Mouse (Mus musculus): ENCODE data around the gene Nmd3. TPM values are rescaled to one million over a fixed set of nuclear protein-coding genes. Genes with fewer than 3 reads are reported as not detected.
A peak's percentile ranks its signal among the peaks of the same experiment; 100 is the strongest.

Nmd3 gene
- polyA plus RNA-seq, 1 experiment from 2014 or later = 130 TPM

- ATAC-seq (replicated peaks; ENCODE audit: low FRiP score, low read depth) (no peak), DNase-seq (ENCODE audit: low spot score) (no peak)
- H3K4me1 ChIP-seq (replicated peaks; ENCODE audit: insufficient read depth, low read length) = no peaks in the 10 kb centered on the region
Measured at GRCm38 (mm10) chr3:69702421-69702820, 19.4 kb upstream of the Nmd3 start.

GRCm38 (mm10) chr3:69709043-69709929 is 12.5 kb upstream of the Nmd3 start:
- Histone ChIP-seq H3K9me3 (replicated peaks; ENCODE audit: low read length) (no peaks in the 10 kb centered on the region), H3K4me3 (replicated peaks; ENCODE audit: low read depth, low read length) (no peak overlapping the region), H3K27me3 (ENCODE audit: insufficient read depth, low read length) (no peaks in the 10 kb centered on the region), H3K36me3 (ENCODE audit: insufficient read depth, low read length) (no peaks in the 10 kb centered on the region), H3K27ac (no peak overlapping the region), H3K9ac (ENCODE audit: low read depth, low read length) (no peak overlapping the region), H3K4me1 (replicated peaks; ENCODE audit: insufficient read depth, low read length) (no peaks in the 10 kb centered on the region), H3K4me2 (ENCODE audit: low read length) (no peak overlapping the region)
- no peak for DNase-seq (ENCODE audit: low spot score)
- no peak; the same call in 1 of the 2 replicates for ATAC-seq (replicated peaks; ENCODE audit: low FRiP score, low read depth)
- WGBS = 55% methylated on average over 12 of the region's 12 CpGs
- no peak for TF ChIP-seq CTCF (IDR thresholded peaks at IDR 0.05; ENCODE audit: low read depth)

More at GRCm38 (mm10) chr3:69702421-69702820, 19.4 kb upstream of the Nmd3 start:
- Histone ChIP-seq H3K4me3 (replicated peaks; ENCODE audit: low read depth, low read length) (no peak overlapping the region), H3K9me3 (replicated peaks; ENCODE audit: low read length) (no peaks in the 10 kb centered on the region), H3K27ac (no peak overlapping the region), H3K27me3 (ENCODE audit: insufficient read depth, low read length) (no peaks in the 10 kb centered on the region), H3K4me2 (ENCODE audit: low read length) (no peak overlapping the region), H3K36me3 (ENCODE audit: insufficient read depth, low read length) (no peaks in the 10 kb centered on the region), H3K9ac (ENCODE audit: low read depth, low read length) (no peak overlapping the region)
- TF ChIP-seq CTCF (IDR thresholded peaks at IDR 0.05; ENCODE audit: low read depth) = no peak

- Histone ChIP-seq H3K9me3 (replicated peaks; ENCODE audit: low read length) (no peaks in the 10 kb centered on the region), H3K27me3 (ENCODE audit: insufficient read depth, low read length) (no peaks in the 10 kb centered on the region), H3K4me1 (replicated peaks; ENCODE audit: insufficient read depth, low read length) (no peaks in the 10 kb centered on the region), H3K4me3 (replicated peaks; ENCODE audit: low read depth, low read length) (no peak overlapping the region), H3K27ac (no peak overlapping the region), H3K4me2 (ENCODE audit: low read length) (no peak overlapping the region), H3K36me3 (ENCODE audit: insufficient read depth, low read length) (no peaks in the 10 kb centered on the region), H3K9ac (ENCODE audit: low read depth, low read length) (no peak overlapping the region)
- WGBS = 54% methylated on average over 8 of the region's 8 CpGs
- ATAC-seq (replicated peaks; ENCODE audit: low FRiP score, low read depth) = no peak
- no peak for DNase-seq (ENCODE audit: low spot score)
- no peak for TF ChIP-seq CTCF (IDR thresholded peaks at IDR 0.05; ENCODE audit: low read depth)
Measured at GRCm38 (mm10) chr3:69711907-69712600, 9.7 kb upstream of the Nmd3 start.

GRCm38 (mm10) chr3:69717476-69717875 is 4.3 kb upstream of the Nmd3 start:
- TF ChIP-seq CTCF (IDR thresholded peaks at IDR 0.05; ENCODE audit: low read depth) = no peak
- H3K27ac ChIP-seq = no peak overlapping the region
- no peak overlapping the region for H3K9ac ChIP-seq (ENCODE audit: low read depth, low read length)
- no peaks in the 10 kb centered on the region for H3K9me3 ChIP-seq (replicated peaks; ENCODE audit: low read length)
- no peak overlapping the region for H3K4me3 ChIP-seq (replicated peaks; ENCODE audit: low read depth, low read length)
- no peaks in the 10 kb centered on the region for H3K36me3 ChIP-seq (ENCODE audit: insufficient read depth, low read length)
- no peak for ATAC-seq (replicated peaks; ENCODE audit: low FRiP score, low read depth)
- H3K4me2 ChIP-seq (ENCODE audit: low read length) = no peak overlapping the region
- 83% methylated on average over 6 of the region's 6 CpGs for WGBS
- no peak for DNase-seq (ENCODE audit: low spot score)
- no peaks in the 10 kb centered on the region for H3K4me1 ChIP-seq (replicated peaks; ENCODE audit: insufficient read depth, low read length)
- no peaks in the 10 kb centered on the region for H3K27me3 ChIP-seq (ENCODE audit: insufficient read depth, low read length)

- Histone ChIP-seq H3K4me1 (replicated peaks; ENCODE audit: insufficient read depth, low read length) (peaks cover 10% of the 10 kb centered on the region; the same call in 1 of the 2 replicates), H3K27ac (peak overlapping the region; percentile 93), H3K9ac (ENCODE audit: low read depth, low read length) (peak overlapping the region; percentile 94), H3K36me3 (ENCODE audit: insufficient read depth, low read length) (0 out of 2 replicates have a peak, but pooled peaks cover 3% of the 10 kb centered on the region), H3K9me3 (replicated peaks; ENCODE audit: low read length) (no peaks in the 10 kb centered on the region), H3K27me3 (ENCODE audit: insufficient read depth, low read length) (no peaks in the 10 kb centered on the region), H3K4me3 (replicated peaks; ENCODE audit: low read depth, low read length) (peak overlapping the region; percentile 77), H3K4me2 (ENCODE audit: low read length) (peak overlapping the region; percentile 78)
- DNase-seq (ENCODE audit: low spot score) (peak; percentile 64), ATAC-seq (replicated peaks; ENCODE audit: low FRiP score, low read depth) (peak; percentile 26)
- no peak for TF ChIP-seq CTCF (IDR thresholded peaks at IDR 0.05; ENCODE audit: low read depth)
- WGBS = under 1% methylated on average over 54 of the region's 58 CpGs
Measured at GRCm38 (mm10) chr3:69722187-69722867, 542 bp downstream of the Nmd3 start.

- DNase-seq (ENCODE audit: low spot score) (no peak), ATAC-seq (replicated peaks; ENCODE audit: low FRiP score, low read depth) (no peak)
- peak overlapping the region; percentile 78 for H3K4me2 ChIP-seq (ENCODE audit: low read length)
- H3K27ac ChIP-seq = no peak overlapping the region
- H3K36me3 ChIP-seq (ENCODE audit: insufficient read depth, low read length) = 0 out of 2 replicates have a peak, but pooled peaks cover 4% of the 10 kb centered on the region
- peak overlapping the region; percentile 77 for H3K4me3 ChIP-seq (replicated peaks; ENCODE audit: low read depth, low read length)
- no peaks in the 10 kb centered on the region for H3K27me3 ChIP-seq (ENCODE audit: insufficient read depth, low read length)
- 39% methylated on average over 7 of the region's 7 CpGs for WGBS
- peak overlapping the region; percentile 94; the same call in 1 of the 2 replicates for H3K9ac ChIP-seq (ENCODE audit: low read depth, low read length)
- no peaks in the 10 kb centered on the region for H3K9me3 ChIP-seq (replicated peaks; ENCODE audit: low read length)
- peaks cover 10% of the 10 kb centered on the region; the same call in 1 of the 2 replicates for H3K4me1 ChIP-seq (replicated peaks; ENCODE audit: insufficient read depth, low read length)
- no peak for TF ChIP-seq CTCF (IDR thresholded peaks at IDR 0.05; ENCODE audit: low read depth)
Measured at GRCm38 (mm10) chr3:69723161-69723560, 1.4 kb downstream of the Nmd3 start.
